In the genomic region with DNA sequence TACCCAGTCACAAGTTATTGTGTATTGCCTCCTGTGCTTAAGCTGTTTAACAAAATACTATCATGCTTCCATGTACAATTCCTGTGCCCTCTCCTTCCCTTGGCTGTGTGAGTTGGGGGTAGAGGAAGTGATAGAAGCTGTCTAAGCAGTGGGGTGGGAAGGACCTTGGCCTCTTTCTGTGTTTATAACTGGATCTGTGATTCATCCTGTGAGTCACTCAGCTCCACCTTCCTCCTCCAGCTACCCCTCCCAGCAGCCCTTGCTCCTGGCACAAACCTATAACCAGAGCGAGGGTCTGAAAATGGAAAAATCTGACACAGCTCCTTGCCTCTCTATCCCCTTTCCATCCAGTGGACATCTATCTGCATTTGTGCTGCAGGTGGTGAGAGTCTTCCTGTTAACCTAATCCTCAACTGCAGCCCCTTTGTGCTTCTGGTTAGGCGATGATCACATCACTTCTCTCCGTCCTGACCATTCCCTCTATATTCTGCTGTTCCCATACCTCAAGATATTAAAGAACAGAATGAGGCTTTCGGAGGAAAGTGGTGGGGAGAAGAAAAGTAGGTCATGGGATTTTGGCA, we compare ENCODE assay signal across 8 mouse cellular contexts. TPM values are rescaled to one million over a fixed set of nuclear protein-coding genes. Genes with fewer than 3 reads are reported as not detected.
DNase-seq lines count a peak whose midpoint lies in the region; ATAC-seq and TF ChIP-seq lines count a peak whose summit lies in the region.

No protein-coding gene starts in this region.

- H3K4me3 ChIP-seq in heart, embryonic 12.5 days = no peak overlapping the region
- H3K4me3 ChIP-seq in kidney, embryonic 16.5 days (ENCODE audit: low read length) = peak overlapping the region; percentile 73
- no peak overlapping the region for H3K4me3 ChIP-seq in lung, embryonic 15.5 days
- H3K4me3 ChIP-seq in small intestine, adult 2 months (ENCODE audit: low read depth, low read length) = peak overlapping the region; percentile 34; the same call in 1 of the 2 replicates

- no peak for TF ChIP-seq CTCF in small intestine, adult 2 months (IDR thresholded peaks at IDR 0.05; ENCODE audit: extremely low read depth, insufficient read length, insufficient replicate concordance, low read depth, low read length)

- peak overlapping the region; percentile 91 for H3K4me2 ChIP-seq in heart, embryonic 12.5 days
- peak overlapping the region; percentile 83 for H3K4me2 ChIP-seq in kidney, embryonic 16.5 days (replicated peaks; ENCODE audit: low read depth, low read length)
- H3K4me2 ChIP-seq in lung, embryonic 15.5 days = peak overlapping the region; percentile 89

- H3K4me1 ChIP-seq in heart, embryonic 12.5 days (replicated peaks) = peaks cover 18% of the 10 kb centered on the region
- peaks cover 26% of the 10 kb centered on the region for H3K4me1 ChIP-seq in kidney, embryonic 16.5 days (ENCODE audit: insufficient read depth, low read length)
- peaks cover 19% of the 10 kb centered on the region for H3K4me1 ChIP-seq in lung, embryonic 15.5 days
- peaks cover 18% of the 10 kb centered on the region; the same call in 1 of the 2 replicates for H3K4me1 ChIP-seq in small intestine, adult 2 months (ENCODE audit: control insufficient read depth, insufficient read depth, insufficient read length, low read length)

- H3K9ac ChIP-seq in heart, embryonic 12.5 days = peak overlapping the region; percentile 72
- peak overlapping the region; percentile 79 for H3K9ac ChIP-seq in kidney, embryonic 16.5 days (replicated peaks; ENCODE audit: low read length)
- H3K9ac ChIP-seq in lung, embryonic 15.5 days = no peak overlapping the region

- 40% methylated on average over 4 of the region's 4 CpGs for WGBS in heart, embryonic 12.5 days
- WGBS in kidney, embryonic 16.5 days = 43% methylated on average over 4 of the region's 4 CpGs
- WGBS in lung, embryonic 15.5 days = 33% methylated on average over 4 of the region's 4 CpGs
- 10% methylated on average over 4 of the region's 4 CpGs for WGBS in small intestine, adult 2 months

- DNase-seq in right cerebral cortex, adult 18-20 months = peak; percentile 84
- DNase-seq in right cerebral cortex, postnatal 4 days = no peak
- peak; percentile 54 to 63 for DNase-seq in cerebellum, postnatal 36 days
- DNase-seq in thymus, adult 18-20 months = no peak

- peaks cover 7% of the 10 kb centered on the region; the same call in 1 of the 2 replicates for H3K27me3 ChIP-seq in heart, embryonic 12.5 days (replicated peaks)
- H3K27me3 ChIP-seq in kidney, embryonic 16.5 days (ENCODE audit: insufficient read depth, low read length) = no peaks in the 10 kb centered on the region
- H3K27me3 ChIP-seq in lung, embryonic 15.5 days = no peaks in the 10 kb centered on the region
- H3K27me3 ChIP-seq in small intestine, adult 2 months (ENCODE audit: control insufficient read depth, insufficient read depth, low read length) = no peaks in the 10 kb centered on the region

- peak overlapping the region; percentile 79 for H3K27ac ChIP-seq in heart, embryonic 12.5 days (ENCODE audit: poor library complexity, severe bottlenecking)
- peak overlapping the region; percentile 96 for H3K27ac ChIP-seq in kidney, embryonic 16.5 days (ENCODE audit: low read length)
- H3K27ac ChIP-seq in lung, embryonic 15.5 days = peak overlapping the region; percentile 51
- peak overlapping the region; percentile 100 for H3K27ac ChIP-seq in small intestine, adult 2 months (ENCODE audit: insufficient read depth, low read depth, low read length)

- no peak for TF ChIP-seq POLR2A in small intestine, adult 2 months (IDR thresholded peaks at IDR 0.05; ENCODE audit: low read depth, low read length)

- no peaks in the 10 kb centered on the region for H3K9me3 ChIP-seq in heart, embryonic 12.5 days (replicated peaks)
- no peaks in the 10 kb centered on the region for H3K9me3 ChIP-seq in kidney, embryonic 16.5 days (ENCODE audit: low read length)
- no peaks in the 10 kb centered on the region for H3K9me3 ChIP-seq in lung, embryonic 15.5 days

- ATAC-seq in heart, embryonic 12.5 days (ENCODE audit: insufficient number of reproducible peaks, low FRiP score) = peak; percentile 74
- ATAC-seq in kidney, embryonic 16.5 days (ENCODE audit: low FRiP score, low TSS enrichment) = peak; percentile 70
- ATAC-seq in lung, embryonic 15.5 days (ENCODE audit: borderline replicate concordance, extremely low read depth, low FRiP score, low TSS enrichment) = peak; percentile 64; the same call in 1 of the 2 replicates

- H3K36me3 ChIP-seq in heart, embryonic 12.5 days = peaks cover 16% of the 10 kb centered on the region
- H3K36me3 ChIP-seq in kidney, embryonic 16.5 days (ENCODE audit: insufficient read depth, low read length) = peaks cover 15% of the 10 kb centered on the region
- H3K36me3 ChIP-seq in lung, embryonic 15.5 days = peaks cover 8% of the 10 kb centered on the region
- peaks cover 8% of the 10 kb centered on the region for H3K36me3 ChIP-seq in small intestine, adult 2 months (ENCODE audit: control insufficient read depth, insufficient read depth, low read length)

RNA-seq across cellular contexts. Expression of gene Mtmr11, which starts 1.5 kb away (rescaled TPM):
- polyA plus RNA-seq in heart, embryonic 12.5 days (2016; fragmentation: Nextera tagmentation; extraction: Ambion mirVana) = 9.0 and 10.7 TPM in 2 replicates
- polyA plus RNA-seq in kidney, embryonic 16.5 days (2015; fragmentation: Nextera tagmentation; extraction: Ambion mirVana) = 26.3 and 30.8 TPM in 2 replicates
- polyA plus RNA-seq in lung, embryonic 15.5 days (2015; fragmentation: Nextera tagmentation; extraction: Ambion mirVana) = 11.2 and 14.9 TPM in 2 replicates
- 5.0 and 64.6 TPM in 2 replicates for polyA plus RNA-seq in small intestine, adult 2 months (2012; rRNA removed)

RNA-seq across cellular contexts. Expression of gene Sf3b4, which starts 11.8 kb away (rescaled TPM):
- 107 and 108 TPM in 2 replicates for polyA plus RNA-seq in heart, embryonic 12.5 days (2016; fragmentation: Nextera tagmentation; extraction: Ambion mirVana)
- 186 and 199 TPM in 2 replicates for polyA plus RNA-seq in kidney, embryonic 16.5 days (2015; fragmentation: Nextera tagmentation; extraction: Ambion mirVana)
- 168 and 175 TPM in 2 replicates for polyA plus RNA-seq in lung, embryonic 15.5 days (2015; fragmentation: Nextera tagmentation; extraction: Ambion mirVana)
- 42.2 and 73.2 TPM in 2 replicates for polyA plus RNA-seq in small intestine, adult 2 months (2012; rRNA removed)

RNA-seq across cellular contexts. Expression of gene Sv2a, which starts 20.6 kb away (rescaled TPM):
- polyA plus RNA-seq in heart, embryonic 12.5 days (2016; fragmentation: Nextera tagmentation; extraction: Ambion mirVana) = 20.3 and 21.7 TPM in 2 replicates
- 5.1 TPM in 2 replicates for polyA plus RNA-seq in kidney, embryonic 16.5 days (2015; fragmentation: Nextera tagmentation; extraction: Ambion mirVana)
- 3.7 and 4.4 TPM in 2 replicates for polyA plus RNA-seq in lung, embryonic 15.5 days (2015; fragmentation: Nextera tagmentation; extraction: Ambion mirVana)
- polyA plus RNA-seq in small intestine, adult 2 months (2012; rRNA removed) = 0.85 and 1.4 TPM in 2 replicates

RNA-seq across cellular contexts. Expression of gene Otud7b, which starts 56.0 kb away (rescaled TPM):
- 20.7 and 22.2 TPM in 2 replicates for polyA plus RNA-seq in heart, embryonic 12.5 days (2016; fragmentation: Nextera tagmentation; extraction: Ambion mirVana)
- 14.9 and 18.1 TPM in 2 replicates for polyA plus RNA-seq in kidney, embryonic 16.5 days (2015; fragmentation: Nextera tagmentation; extraction: Ambion mirVana)
- 22.0 and 22.9 TPM in 2 replicates for polyA plus RNA-seq in lung, embryonic 15.5 days (2015; fragmentation: Nextera tagmentation; extraction: Ambion mirVana)
- 13.7 and 23.6 TPM in 2 replicates for polyA plus RNA-seq in small intestine, adult 2 months (2012; rRNA removed)

RNA-seq across cellular contexts. Expression of gene Bola1, which starts 59.2 kb away (rescaled TPM):
- polyA plus RNA-seq in heart, embryonic 12.5 days (2016; fragmentation: Nextera tagmentation; extraction: Ambion mirVana) = 44.4 and 45.6 TPM in 2 replicates
- polyA plus RNA-seq in kidney, embryonic 16.5 days (2015; fragmentation: Nextera tagmentation; extraction: Ambion mirVana) = 50.1 and 51.3 TPM in 2 replicates
- 56.8 and 64.4 TPM in 2 replicates for polyA plus RNA-seq in lung, embryonic 15.5 days (2015; fragmentation: Nextera tagmentation; extraction: Ambion mirVana)
- polyA plus RNA-seq in small intestine, adult 2 months (2012; rRNA removed) = 62.0 and 66.0 TPM in 2 replicates

Comparison
In these comparisons a context has a peak if more than half of its experiments do, and no peak if none do; other contexts are left out.
1. DNase-seq: peak in right cerebral cortex, adult 18-20 months (single experiment) and cerebellum, postnatal 36 days (2 of 2); none in right cerebral cortex, postnatal 4 days (single experiment) and thymus, adult 18-20 months (0 of 2).
2. H3K4me3 ChIP-seq: peak in kidney, embryonic 16.5 days (single experiment) and small intestine, adult 2 months (single experiment); none in heart, embryonic 12.5 days (single experiment) and lung, embryonic 15.5 days (single experiment).
3. Peak in every context shown above with its lines, with median percentiles within 50 percentile points of each other: ATAC-seq, H3K27ac ChIP-seq and H3K4me2 ChIP-seq.